Mouse (Mus musculus): ENCODE data around the gene Smarca2.

DNA sequence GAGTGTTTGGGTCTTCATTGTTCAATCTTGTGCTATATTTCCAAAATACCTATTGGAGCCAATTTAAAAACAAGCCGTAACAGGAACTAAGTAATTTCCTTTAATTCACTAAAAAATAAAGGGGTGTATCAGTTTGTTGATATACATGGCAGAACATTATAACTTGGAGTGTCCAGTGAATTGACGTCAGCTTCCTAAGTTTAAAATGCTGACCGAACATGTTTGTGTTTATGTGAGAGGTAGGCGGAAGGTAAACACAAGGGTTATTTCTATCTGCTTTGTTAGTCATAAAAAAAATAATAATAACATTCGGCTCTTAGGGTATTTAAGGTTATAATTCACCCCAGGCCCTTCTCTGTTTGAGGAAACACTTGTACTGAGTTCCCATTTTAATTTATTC is 12.4 kb downstream of the Smarca2 start:
- TF ChIP-seq CTCF (IDR thresholded peaks at IDR 0.05; ENCODE audit: extremely low read depth, insufficient read depth, insufficient read length, insufficient replicate concordance) (no peak), POLR2A (IDR thresholded peaks at IDR 0.05; ENCODE audit: low read depth, low read length) (no peak)

All from spleen, adult 2 months (tissue).